Mouse (Mus musculus) lung, postnatal 25 days (tissue): ENCODE results near the gene Chga.

Experiments
- DNase-seq: peaks from one replicate; pipeline ENCODE4 v3.0.0; 2022; ENCODE audit warnings: low spot score

Chga gene

DNA sequence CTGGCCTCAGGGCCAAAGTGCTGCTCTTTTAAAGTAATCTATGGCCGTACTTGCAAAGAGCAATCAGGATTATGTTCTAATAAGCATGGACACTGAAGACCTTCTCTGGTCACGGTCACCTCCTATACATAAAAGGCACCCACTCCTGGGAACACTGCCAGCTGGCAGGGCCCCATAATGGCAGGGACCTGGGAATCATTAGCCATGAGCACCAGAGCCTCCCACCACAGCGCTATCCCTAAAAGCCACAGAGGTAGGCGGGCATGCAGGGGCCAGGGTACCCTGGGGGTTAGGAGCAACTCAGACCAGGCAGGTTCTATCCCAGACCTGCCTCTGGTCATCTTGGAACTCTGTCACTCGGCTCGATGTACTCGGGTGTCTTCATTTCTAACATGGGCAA, 45.0 kb downstream of the Chga start:
- no peak for DNase-seq

GRCm38 (mm10) chr12:102600345-102600744, 45.6 kb downstream of the Chga start:
- no peak for DNase-seq

- DNase-seq = no peak
Observed at GRCm38 (mm10) chr12:102601847-102602246, 47.1 kb downstream of the Chga start.

DNA sequence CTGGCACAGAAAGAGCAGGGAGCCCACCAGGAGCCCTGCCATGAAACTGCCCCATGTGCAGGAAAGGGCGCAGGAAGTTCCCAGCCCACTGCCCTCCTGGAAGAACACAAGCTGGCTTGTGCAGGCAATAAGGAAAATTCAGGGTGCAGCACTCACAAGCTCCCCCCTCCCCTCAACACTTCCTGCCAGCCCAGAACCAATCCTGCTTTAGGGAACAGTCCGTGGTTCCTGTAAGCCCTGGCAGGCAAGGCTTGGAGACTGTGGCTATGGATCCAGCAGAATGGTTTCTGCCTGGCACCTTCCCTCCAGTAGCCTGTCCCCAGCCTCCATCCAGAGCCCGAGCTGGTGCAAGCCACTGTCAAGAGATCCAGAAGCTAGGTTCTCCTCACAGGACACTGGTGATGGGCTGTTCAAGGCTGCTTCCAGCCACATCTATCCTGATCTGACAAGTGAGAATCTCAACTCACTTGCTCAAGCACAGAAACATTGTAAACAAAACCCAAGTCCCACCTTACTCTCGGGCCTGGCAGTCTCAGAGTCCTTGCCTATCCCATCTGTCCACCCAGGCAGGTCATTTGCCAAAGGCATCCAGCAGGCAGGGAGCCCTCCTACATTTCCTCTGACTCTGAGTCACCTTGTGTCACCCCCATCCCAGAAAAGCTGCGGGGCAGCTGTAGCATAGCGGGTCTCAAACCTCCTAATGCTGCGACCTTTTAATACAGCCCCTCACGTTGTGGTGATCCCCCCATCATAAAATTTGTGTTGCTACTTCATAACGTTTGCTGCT, 47.7 kb downstream of the Chga start:
- DNase-seq = no peak

DNA sequence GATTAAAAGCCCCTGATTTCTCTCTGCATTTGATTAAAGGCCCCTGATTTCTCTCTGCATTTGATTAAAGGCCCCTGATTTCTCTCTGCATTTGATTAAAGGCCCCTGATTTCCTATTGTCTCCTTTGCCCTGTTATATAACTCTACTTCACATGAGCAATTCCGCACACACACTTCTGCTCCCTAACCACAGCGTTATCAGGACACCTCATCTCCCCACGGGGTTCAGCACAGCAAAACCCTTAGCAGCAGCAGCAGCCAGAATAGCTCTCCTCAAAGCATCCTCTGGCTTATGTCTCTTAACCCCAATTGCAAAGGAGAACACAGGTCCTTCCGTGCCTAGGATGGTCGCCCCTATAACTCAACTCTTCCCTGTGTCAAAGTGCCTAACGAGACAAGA, 50.8 kb downstream of the Chga start:
- DNase-seq = no peak

DNA sequence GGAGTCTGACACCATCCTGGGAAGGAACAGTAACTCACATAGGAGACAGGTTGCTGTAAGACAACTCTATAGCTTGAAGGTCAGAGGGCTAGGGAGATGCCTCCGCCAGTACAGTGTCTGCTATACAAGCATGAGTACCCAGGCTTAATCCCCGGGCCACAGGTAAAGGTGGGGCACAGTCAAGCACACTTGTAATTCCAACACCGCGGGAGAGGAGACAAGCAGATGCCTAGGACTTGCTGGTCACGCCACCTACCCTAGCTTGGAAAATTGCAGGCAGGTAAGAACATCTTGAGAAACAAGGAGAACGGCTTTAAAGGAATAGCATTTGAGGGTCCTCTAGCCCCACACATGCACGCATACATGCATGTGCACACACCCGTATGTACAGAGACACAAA, 52.3 kb downstream of the Chga start:
- DNase-seq = no peak

DNA sequence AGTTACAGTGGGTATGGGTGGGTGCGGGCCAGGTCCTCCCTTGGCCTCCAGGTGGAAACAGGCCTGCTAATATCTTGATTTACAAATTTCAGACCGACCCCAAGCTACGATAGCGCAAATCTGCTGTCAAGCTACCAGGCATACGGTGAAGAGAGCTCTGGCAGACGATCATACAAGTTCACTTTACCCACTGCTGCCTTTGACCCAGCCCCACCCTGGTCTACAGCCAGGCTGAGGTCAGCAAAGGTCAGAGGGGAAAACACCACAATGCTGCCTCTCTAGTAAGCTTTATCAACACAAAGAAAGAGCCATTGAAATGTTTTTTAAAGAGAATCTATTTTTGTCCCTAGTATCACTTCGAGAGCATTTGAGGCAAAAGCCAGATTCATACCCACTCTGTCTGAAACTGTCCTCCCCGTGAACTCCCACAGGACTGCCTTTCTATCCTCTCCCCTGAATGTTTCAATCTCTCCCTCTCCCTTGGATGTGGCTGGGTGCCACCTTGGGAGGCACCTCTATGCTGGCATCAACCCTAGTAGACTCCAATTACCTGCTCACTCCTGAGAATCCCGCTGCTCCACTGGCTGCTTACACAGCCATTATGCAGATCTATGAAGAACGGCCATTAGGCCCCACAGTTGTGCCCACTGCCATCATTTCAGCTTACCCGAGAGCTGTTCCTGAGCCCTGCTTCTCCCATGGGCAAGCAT, 53.2 kb downstream of the Chga start:
- no peak for DNase-seq

DNA sequence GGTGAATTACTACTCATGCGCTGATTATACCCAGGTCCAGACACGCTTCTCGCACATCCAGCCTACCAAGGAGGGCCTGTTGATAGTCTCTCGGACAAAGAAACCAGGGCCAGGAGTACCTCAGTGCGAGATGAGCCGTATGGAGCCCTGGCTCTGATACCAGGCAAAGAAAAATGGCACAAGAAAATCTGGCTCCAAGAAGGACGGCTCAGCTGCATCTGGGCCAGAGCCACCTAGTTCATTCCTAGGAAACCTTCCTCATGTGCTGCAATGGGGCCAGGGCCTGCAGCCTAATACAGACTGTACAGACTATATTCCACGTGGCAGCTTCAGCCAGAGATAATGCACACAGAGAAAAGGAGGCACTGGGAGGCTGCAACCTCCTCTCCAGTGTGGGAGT, 56.2 kb downstream of the Chga start:
- no peak for DNase-seq

DNA sequence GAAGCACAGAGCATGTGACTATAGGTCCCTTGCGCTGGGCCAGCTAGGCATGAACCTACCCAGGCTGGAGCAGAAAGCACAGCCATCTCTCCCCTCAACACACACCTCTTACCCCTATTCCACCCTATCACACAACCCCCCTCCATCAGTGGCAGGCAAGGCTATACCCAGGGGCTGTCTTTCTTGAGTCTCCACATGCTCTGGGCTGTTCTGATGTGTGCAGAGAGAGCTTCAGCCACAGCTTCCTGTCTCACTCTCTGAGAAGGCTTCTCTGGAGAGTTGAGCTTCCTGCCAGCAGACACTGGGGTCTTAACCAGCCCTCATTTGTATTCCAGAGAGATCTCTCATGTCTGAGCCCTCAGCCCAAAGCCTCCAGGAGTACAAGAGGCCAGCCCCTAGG, 57.7 kb downstream of the Chga start:
- DNase-seq = no peak

DNA sequence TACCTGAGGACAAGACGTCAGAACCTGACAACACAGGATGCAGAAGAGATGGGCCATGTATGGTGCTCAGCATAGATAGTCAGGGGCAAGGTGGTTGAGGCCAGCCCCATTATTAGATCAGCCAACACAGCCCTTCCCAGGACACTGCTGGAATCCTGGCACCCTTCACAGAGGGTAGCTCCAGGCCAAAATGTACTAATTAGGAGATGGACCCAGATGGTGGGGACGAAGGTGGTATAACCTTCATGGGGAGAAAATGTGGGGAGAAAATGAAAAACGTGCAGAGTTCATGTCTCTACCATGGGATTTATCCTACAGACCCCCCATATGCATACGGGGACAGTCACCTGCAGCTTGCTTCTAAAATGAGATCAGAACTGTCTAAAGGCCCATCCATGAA, 58.6 kb downstream of the Chga start:
- DNase-seq = no peak
